Mouse (Mus musculus) neural tube, embryonic 15.5 days (tissue): ENCODE data around the gene B3gnt2. TPM values are rescaled to one million over a fixed set of nuclear protein-coding genes. Genes with fewer than 3 reads are reported as not detected.

Experiments used
- ATAC-seq: fragments of 200-750 bp; cut with Nextera tagmentation; 2 replicates; pipeline ENCODE4 v1.8.0; 2017; ENCODE audit warnings: mild to moderate bottlenecking, moderate TSS enrichment, moderate library complexity; ENCODE audit not compliant: low FRiP score
- H3K27ac ChIP-seq: fragments of 300-500 bp; sonication (generic); replicated peaks from 2 replicates; pipeline ENCODE4 v1.5.1; 2015; ENCODE audit warnings: mild to moderate bottlenecking, inconsistent platforms
- H3K27me3 ChIP-seq: fragments of 300-500 bp; sonication (generic); replicated peaks from 2 replicates; pipeline ENCODE4 v1.6.1; 2015; ENCODE audit warnings: inconsistent platforms
- H3K36me3 ChIP-seq: fragments of 300-500 bp; sonication (generic); 2 replicates; pipeline ENCODE4 v1.6.1; 2015; ENCODE audit warnings: inconsistent platforms
- H3K4me1 ChIP-seq: fragments of 300-500 bp; sonication (generic); 2 replicates; pipeline ENCODE4 v1.6.1; 2015; ENCODE audit warnings: inconsistent platforms
- H3K4me2 ChIP-seq: fragments of 300-500 bp; sonication (generic); 2 replicates; pipeline ENCODE4 v1.6.1; 2015; ENCODE audit warnings: inconsistent platforms, mild to moderate bottlenecking, moderate library complexity
- H3K4me3 ChIP-seq: fragments of 300-500 bp; sonication (generic); replicated peaks from 2 replicates; pipeline ENCODE4 v1.5.1; 2015; ENCODE audit warnings: mild to moderate bottlenecking, inconsistent platforms
- H3K9ac ChIP-seq: fragments of 300-500 bp; sonication (generic); replicated peaks from 2 replicates; pipeline ENCODE4 v1.6.1; 2015; ENCODE audit warnings: mild to moderate bottlenecking, inconsistent platforms
- H3K9me3 ChIP-seq: fragments of 300-500 bp; sonication (generic); replicated peaks from 2 replicates; pipeline ENCODE4 v1.6.1; 2016; ENCODE audit warnings: inconsistent platforms
- WGBS: fragments of 180-500 bp; shearing (Covaris S2); methylation state at CpG from one replicate; pipeline ENCODE4 v1.1.7; 2015; ENCODE audit warnings: mixed read lengths; 5-methylcytosine and 5-hydroxymethylcytosine counted together
- polyA plus RNA-seq: library from polyadenylated mRNA; unstranded; fragments of >200 nt; fragmentation: Nextera tagmentation; extraction: Ambion mirVana; gene quantifications from 2 replicates; pipeline ENCODE4 v1.2.1, GENCODE M21; 2015

Gene B3gnt2
- polyA plus RNA-seq, 1 experiment from 2014 or later, result 2.3 TPM

DNA sequence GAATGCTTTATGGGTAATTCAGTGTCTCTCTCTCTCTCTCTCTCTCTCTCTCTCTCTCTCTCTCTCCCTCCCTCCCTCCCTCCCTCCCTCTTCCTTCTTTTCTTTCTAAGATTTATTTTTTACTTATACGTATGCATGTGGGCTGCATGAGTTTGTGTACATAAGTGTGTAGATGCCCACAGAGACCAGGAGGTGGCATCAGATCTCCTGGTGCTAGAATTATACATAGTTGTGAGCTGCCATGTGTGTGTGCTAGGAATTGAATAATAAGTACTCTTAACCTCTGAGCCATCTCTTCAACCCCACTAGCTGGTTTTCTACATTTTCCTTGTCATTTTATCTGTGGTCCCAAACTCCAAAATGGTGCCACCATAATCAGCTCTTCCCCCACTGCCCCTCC, 35.2 kb downstream of the B3gnt2 start:
- ATAC-seq, result no peak
- Histone ChIP-seq H3K9me3 (no peaks in the 10 kb centered on the region), H3K4me3 (no peak overlapping the region), H3K9ac (no peak overlapping the region), H3K27me3 (no peaks in the 10 kb centered on the region), H3K4me1 (no peaks in the 10 kb centered on the region), H3K36me3 (no peaks in the 10 kb centered on the region), H3K4me2 (no peak overlapping the region), H3K27ac (no peak overlapping the region)
- 94% methylated on average over 1 of the region's 1 CpGs for WGBS

DNA sequence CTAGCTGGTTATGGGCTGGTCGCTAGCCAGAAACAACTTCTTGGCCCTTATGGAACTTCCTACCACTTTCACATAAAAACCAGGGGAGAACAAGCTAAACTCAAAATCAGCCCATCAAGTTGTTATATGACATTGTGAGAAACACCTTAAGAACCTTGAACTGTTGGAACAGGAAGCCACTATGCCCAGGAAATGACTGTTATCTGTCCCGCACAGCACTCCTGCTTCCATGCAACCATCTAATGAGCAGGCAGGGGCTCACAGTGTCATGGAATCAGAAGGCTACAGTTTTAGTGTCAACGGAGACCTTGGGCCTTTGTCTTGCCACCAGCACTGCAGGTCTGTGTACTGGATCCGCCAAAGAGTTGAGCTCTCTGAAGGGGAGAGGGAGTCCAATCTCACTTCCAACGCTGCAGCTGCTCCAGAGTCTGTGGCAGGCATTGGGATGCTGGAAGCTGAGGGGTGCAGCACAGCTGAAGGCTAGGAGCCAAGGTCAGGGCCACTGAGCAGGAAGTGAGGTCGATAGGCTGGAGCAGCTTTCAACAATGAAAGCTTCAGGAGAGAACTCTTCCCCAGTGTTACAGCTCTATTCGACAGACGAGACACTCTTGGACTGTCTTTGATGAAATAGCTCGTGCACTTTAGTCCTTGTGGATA, 36.6 kb downstream of the B3gnt2 start:
- no peaks in the 10 kb centered on the region for H3K9me3 ChIP-seq
- no peaks in the 10 kb centered on the region for H3K27me3 ChIP-seq
- no peak overlapping the region for H3K9ac ChIP-seq
- H3K36me3 ChIP-seq, result no peaks in the 10 kb centered on the region
- H3K4me3 ChIP-seq, result no peak overlapping the region
- no peak overlapping the region for H3K27ac ChIP-seq
- no peak overlapping the region for H3K4me2 ChIP-seq
- H3K4me1 ChIP-seq, result no peaks in the 10 kb centered on the region
- ATAC-seq, result no peak
- 87% methylated on average over 9 of the region's 9 CpGs for WGBS

DNA sequence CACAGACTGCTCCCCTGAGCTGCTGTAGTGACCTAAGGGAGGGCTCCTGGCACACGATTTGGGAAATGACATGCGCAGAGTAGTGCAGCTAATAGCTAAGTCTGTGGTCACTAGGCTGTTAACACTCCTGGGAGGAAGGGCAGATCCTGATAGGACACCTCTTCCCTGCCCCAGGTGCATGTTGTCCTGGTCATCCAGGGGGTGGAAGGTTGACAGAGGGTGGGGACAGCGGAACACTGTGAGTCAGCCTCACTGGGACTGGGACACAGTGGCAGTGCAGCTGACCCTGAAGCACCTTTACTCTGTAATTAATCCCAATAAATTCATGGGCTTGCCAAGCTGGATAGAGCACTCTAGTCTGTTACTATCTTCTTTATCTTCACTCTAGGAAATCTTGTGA, 39.5 kb downstream of the B3gnt2 start:
- 80% methylated on average over 3 of the region's 3 CpGs for WGBS
- no peak overlapping the region for H3K9ac ChIP-seq
- H3K9me3 ChIP-seq, result no peaks in the 10 kb centered on the region
- H3K27ac ChIP-seq, result no peak overlapping the region
- H3K4me3 ChIP-seq, result no peak overlapping the region
- no peak overlapping the region for H3K4me2 ChIP-seq
- H3K27me3 ChIP-seq, result no peaks in the 10 kb centered on the region
- no peak for ATAC-seq
- H3K4me1 ChIP-seq, result no peaks in the 10 kb centered on the region
- H3K36me3 ChIP-seq, result no peaks in the 10 kb centered on the region

DNA sequence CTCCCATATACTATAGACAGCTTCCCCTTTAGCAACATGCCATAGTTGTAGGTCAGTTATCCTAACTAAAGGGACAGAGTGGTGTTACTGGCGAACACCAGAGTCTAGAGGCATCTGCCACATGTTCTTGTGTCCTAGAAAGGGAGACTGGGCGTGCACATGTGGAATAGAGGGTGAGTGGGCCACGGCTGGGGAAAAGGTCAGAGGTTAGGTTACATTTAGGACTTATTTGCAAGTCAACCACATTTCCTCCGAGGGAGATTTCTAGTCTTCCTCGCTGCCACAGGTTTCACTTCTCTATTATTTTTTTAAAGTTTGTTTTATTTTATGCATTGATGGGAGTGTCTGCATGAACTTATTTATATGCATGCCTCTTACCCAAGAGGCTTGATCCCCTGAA, 42.4 kb downstream of the B3gnt2 start:
- ATAC-seq, result no peak
- 78% methylated on average over 5 of the region's 5 CpGs for WGBS
- H3K9me3 ChIP-seq, result no peaks in the 10 kb centered on the region

DNA sequence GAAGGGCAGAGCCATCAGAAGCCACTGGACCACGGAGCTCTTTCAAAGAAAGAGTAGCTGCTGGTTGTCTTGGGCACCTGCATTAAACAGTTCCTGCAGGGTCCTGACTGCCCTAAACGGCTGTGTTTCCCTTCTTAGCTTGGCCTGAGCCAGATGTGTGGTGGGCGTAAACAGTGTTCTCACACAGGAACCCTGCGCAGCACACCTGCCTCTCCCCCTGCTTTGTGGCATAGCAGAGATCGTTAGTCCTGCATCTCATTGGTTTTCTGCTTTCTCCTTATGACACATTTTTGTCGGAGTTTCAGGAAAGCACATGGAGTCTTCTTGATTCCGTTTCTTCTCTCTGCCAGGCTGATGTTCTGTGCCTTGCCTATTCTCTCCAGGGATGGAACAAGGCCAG, 44.9 kb downstream of the B3gnt2 start:
- Histone ChIP-seq H3K9ac (no peak overlapping the region), H3K4me3 (no peak overlapping the region), H3K4me1 (no peaks in the 10 kb centered on the region), H3K4me2 (no peak overlapping the region), H3K27ac (no peak overlapping the region), H3K9me3 (no peaks in the 10 kb centered on the region), H3K27me3 (no peaks in the 10 kb centered on the region), H3K36me3 (no peaks in the 10 kb centered on the region)
- WGBS, result 83% methylated on average over 7 of the region's 7 CpGs
- ATAC-seq, result no peak

More for the DNA sequence above, 42.4 kb downstream of the B3gnt2 start:
- Histone ChIP-seq H3K27ac (no peak overlapping the region), H3K27me3 (no peaks in the 10 kb centered on the region), H3K36me3 (no peaks in the 10 kb centered on the region), H3K4me2 (no peak overlapping the region), H3K4me3 (no peak overlapping the region), H3K9ac (no peak overlapping the region), H3K4me1 (no peaks in the 10 kb centered on the region)

DNA sequence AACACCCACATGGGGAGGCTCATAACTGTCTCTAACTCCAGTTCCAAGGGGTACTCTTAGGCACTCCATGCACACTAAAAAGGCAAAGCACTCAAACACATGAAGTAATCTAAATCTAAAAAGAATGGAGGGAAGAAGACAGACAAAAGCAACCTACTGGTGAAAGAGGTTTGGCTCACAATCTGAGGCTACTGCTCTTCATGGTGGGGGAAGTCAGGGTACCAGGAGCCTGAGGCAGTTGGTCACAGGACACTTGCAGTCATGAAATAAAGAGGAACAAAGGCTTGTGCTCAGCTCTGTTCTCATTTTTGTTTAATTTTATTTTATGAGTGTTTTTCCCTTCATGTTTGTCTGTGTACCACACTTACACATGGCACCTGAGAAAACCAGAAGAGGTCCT, 45.6 kb downstream of the B3gnt2 start:
- no peaks in the 10 kb centered on the region for H3K27me3 ChIP-seq
- no peak overlapping the region for H3K4me2 ChIP-seq
- ATAC-seq, result no peak
- no peak overlapping the region for H3K9ac ChIP-seq
- no peaks in the 10 kb centered on the region for H3K9me3 ChIP-seq
- no peak overlapping the region for H3K4me3 ChIP-seq
- H3K36me3 ChIP-seq, result no peaks in the 10 kb centered on the region
- no peaks in the 10 kb centered on the region for H3K4me1 ChIP-seq
- H3K27ac ChIP-seq, result no peak overlapping the region

DNA sequence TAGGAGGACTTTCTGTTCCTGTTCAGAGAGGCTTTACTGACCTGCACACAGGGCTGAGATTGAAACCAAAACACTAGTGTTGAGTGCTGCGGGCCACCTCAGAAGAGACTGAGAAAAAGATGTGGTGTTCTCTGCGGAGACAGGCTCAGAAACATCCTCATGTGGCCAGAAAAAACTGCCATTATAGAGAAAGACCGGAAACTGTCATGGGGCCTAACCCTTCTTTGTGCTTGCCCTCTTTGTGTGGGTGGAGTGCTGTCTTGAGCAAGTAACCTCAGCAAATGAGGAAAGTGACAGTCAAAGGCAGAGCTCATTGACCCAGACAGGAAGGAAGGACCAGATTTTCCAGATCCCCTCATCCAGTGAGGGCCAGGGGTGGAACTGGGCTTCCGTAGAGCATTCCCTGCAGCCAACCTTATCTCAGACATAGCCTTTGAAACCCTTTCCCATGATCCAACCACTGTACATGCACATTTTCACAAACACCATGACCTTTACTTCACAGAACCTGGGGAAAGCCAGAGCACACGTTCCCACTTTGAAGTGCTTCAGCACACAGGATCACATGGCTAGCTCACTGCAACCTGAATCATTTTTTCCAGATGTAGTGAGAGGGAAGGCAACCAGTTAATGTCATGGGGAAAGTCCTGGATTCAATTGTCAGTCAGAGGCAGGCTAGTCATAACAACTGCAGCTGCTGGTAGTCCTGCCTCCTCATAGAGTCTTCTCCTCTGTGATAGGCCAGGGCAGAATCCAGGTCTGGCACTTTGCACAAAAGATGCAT, 46.6 kb downstream of the B3gnt2 start:
- WGBS, result 83% methylated on average over 5 of the region's 5 CpGs
- no peak overlapping the region for H3K9ac ChIP-seq

DNA sequence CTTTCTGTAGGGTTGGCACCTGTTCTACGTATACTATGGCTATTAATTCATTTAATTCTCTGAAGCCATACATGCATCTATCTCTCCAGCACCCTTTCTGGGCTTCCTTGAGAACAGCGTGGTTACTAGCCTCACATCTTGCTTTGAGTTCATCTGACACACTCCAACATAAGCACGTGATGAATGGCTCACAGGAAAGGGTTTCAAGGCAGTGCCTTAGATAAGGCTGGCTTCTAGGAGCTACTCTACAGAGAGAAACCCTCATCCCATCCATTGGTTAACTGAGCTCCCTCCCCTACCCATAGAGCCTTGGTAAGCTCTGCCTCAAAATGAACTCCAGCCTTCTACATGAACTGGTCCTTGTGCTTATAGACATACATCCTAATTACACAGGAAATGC, 47.3 kb downstream of the B3gnt2 start:
- H3K27me3 ChIP-seq, result no peaks in the 10 kb centered on the region
- no peak overlapping the region for H3K4me2 ChIP-seq
- no peaks in the 10 kb centered on the region for H3K9me3 ChIP-seq
- no peaks in the 10 kb centered on the region for H3K36me3 ChIP-seq
- no peaks in the 10 kb centered on the region for H3K4me1 ChIP-seq
- H3K9ac ChIP-seq, result no peak overlapping the region
- no peak overlapping the region for H3K4me3 ChIP-seq
- 89% methylated on average over 3 of the region's 3 CpGs for WGBS
- no peak overlapping the region for H3K27ac ChIP-seq
- ATAC-seq, result no peak

More for the DNA sequence above, 46.6 kb downstream of the B3gnt2 start:
- H3K36me3 ChIP-seq, result no peaks in the 10 kb centered on the region
- H3K9me3 ChIP-seq, result no peaks in the 10 kb centered on the region
- no peak for ATAC-seq
- no peaks in the 10 kb centered on the region for H3K4me1 ChIP-seq
- H3K4me2 ChIP-seq, result no peak overlapping the region
- H3K4me3 ChIP-seq, result no peak overlapping the region
- no peaks in the 10 kb centered on the region for H3K27me3 ChIP-seq
- H3K27ac ChIP-seq, result no peak overlapping the region

DNA sequence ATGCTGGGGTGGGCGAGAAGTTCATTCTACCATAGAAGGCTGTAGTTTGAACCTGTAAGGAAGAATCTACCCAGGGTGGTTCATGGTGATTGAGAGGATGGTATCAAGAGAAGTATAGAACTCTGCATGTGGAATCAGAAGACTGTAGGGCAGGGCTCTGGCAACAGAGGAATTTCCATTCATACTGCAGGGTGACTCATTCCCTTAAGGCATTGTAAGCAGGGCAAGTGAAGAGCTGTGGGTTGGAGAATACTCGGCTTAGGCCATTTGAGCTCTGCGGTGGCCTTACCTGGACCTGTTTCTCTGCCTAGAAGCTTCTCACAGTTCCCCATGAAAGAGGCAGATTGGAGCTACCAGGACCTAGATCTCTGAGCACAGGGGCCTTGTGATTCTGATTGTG, 49.3 kb downstream of the B3gnt2 start:
- no peak for ATAC-seq
- Histone ChIP-seq H3K9ac (no peak overlapping the region), H3K4me2 (no peak overlapping the region), H3K36me3 (no peaks in the 10 kb centered on the region), H3K27me3 (no peaks in the 10 kb centered on the region), H3K9me3 (no peaks in the 10 kb centered on the region), H3K4me1 (no peaks in the 10 kb centered on the region), H3K4me3 (no peak overlapping the region), H3K27ac (no peak overlapping the region)
- WGBS, result 86% methylated on average over 3 of the region's 3 CpGs

DNA sequence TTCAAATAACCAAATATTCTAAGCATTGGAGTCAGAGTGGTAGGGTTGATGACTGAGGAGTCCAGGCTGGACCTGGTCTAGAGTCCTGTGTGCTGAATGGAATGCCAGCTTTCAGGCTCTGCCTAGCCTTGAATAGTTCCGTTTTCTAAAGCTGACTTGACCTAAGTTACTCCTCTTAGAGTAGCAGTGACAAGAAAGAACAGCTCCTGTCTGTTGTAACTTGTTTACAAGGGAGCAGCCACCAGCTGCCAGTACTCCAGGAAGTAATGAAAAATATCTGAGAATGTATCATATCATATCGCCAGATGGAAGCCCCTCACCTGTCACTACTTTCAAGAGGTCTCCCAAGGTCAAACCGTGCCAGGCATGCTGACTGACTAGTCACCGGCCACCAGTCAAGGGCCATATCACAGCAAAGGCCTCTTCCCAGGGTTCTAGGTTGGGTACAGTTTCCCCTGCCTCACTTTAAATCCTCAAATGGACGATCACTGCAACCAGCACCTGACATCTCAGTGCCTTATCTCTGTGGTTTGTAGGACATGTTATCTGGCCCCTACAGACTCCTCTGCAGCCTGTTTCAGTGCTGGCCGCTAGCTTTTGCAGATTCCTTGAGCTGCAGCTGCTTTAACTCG, 51.2 kb downstream of the B3gnt2 start:
- Histone ChIP-seq H3K9me3 (no peaks in the 10 kb centered on the region), H3K27me3 (no peaks in the 10 kb centered on the region), H3K4me1 (no peaks in the 10 kb centered on the region), H3K4me2 (no peak overlapping the region), H3K9ac (no peak overlapping the region), H3K36me3 (no peaks in the 10 kb centered on the region), H3K27ac (no peak overlapping the region), H3K4me3 (no peak overlapping the region)
- no peak for ATAC-seq
- WGBS, result 89% methylated on average over 7 of the region's 7 CpGs

DNA sequence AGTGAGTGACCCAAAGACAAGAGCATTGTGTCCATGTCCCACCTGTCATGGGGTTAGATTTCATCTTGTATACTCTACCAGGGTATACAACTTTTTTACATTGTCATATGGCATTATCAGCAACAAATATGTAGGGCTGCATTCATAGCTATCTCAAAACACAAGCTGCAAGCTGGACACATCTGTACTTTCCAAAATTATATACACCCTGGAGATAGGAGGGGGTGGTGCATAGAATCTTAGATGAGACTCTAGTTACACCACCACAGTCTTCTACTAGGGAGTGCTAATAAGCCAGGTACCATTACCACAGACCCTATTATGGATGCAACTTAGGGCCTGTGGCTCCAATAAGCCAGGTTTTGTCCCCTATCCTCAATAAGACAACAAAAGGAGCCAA, 52.7 kb downstream of the B3gnt2 start:
- Histone ChIP-seq H3K27ac (no peak overlapping the region), H3K4me1 (no peaks in the 10 kb centered on the region), H3K27me3 (no peaks in the 10 kb centered on the region), H3K4me2 (no peak overlapping the region), H3K9ac (no peak overlapping the region), H3K36me3 (no peaks in the 10 kb centered on the region), H3K9me3 (no peaks in the 10 kb centered on the region), H3K4me3 (no peak overlapping the region)
- no peak for ATAC-seq

DNA sequence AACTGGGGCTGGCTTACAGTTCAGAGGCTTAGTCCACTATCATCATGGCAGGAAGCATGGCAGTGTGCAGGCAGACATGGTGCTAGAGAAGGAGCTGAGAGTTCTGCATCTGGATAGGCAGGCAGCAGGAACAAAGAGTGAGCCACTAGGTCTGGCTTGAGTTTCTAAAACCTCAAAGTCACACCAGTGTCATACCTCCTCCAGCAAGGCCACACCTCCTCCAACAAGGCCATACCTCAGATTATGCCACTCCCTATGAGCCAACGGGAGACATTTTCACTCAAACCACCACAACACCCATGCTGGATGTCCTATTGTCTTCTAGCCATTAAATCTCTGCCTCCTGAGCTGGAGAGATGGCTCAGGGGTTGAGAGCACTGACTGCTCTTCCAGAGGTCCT, 55.6 kb downstream of the B3gnt2 start:
- H3K36me3 ChIP-seq, result no peaks in the 10 kb centered on the region
- H3K9me3 ChIP-seq, result no peaks in the 10 kb centered on the region
- 66% methylated on average over 1 of the region's 1 CpGs for WGBS
- H3K27me3 ChIP-seq, result no peaks in the 10 kb centered on the region
- no peak overlapping the region for H3K4me3 ChIP-seq
- no peak overlapping the region for H3K9ac ChIP-seq
- H3K27ac ChIP-seq, result no peak overlapping the region
- ATAC-seq, result no peak
- H3K4me2 ChIP-seq, result no peak overlapping the region
- no peaks in the 10 kb centered on the region for H3K4me1 ChIP-seq
